Mouse (Mus musculus): ENCODE measurements at regions not wholly inside any gene's neighbourhood (a gene's known extent, or its start where the extent isn't known, plus 50 kb on each side); places are given as distances from the start of the nearest gene placed in this dataset.

- no peak for TF ChIP-seq GATA1 (IDR thresholded peaks at IDR 0.05; ENCODE audit: borderline replicate concordance, low read length)
- no peak for TF ChIP-seq FLI1 (IDR thresholded peaks at IDR 0.05; ENCODE audit: low read length)
Observed at GRCm38 (mm10) chr9:23016733-23017132, 206.1 kb upstream of the Bmper start.

Measured in megakaryocyte, embryonic 14.5 days (primary cell).